Comparison of ENCODE assay signal across 23 mouse cellular contexts in genomic region chr1:21712711-21713110, GRCm38 (mm10).
DNase-seq lines count a peak whose midpoint lies in the region; ATAC-seq and TF ChIP-seq lines count a peak whose summit lies in the region.
"Had no signal": no experiment of that assay in that cellular context is flagged by ENCODE, and none has a peak within 500 bp of the region (broad histone marks: within the 10 kb centered on the region; RNA-seq: fewer than 3 reads in every experiment).

No protein-coding gene starts in this region.

- no peak overlapping the region for H3K27ac ChIP-seq in embryonic facial prominence, embryonic 11.5 days (replicated peaks; ENCODE audit: low read depth, low read length)
- no peak overlapping the region for H3K27ac ChIP-seq in embryonic facial prominence, embryonic 10.5 days (replicated peaks)
- no peak overlapping the region for H3K27ac ChIP-seq in CH12.LX (ENCODE audit: insufficient read depth, low read depth)
- no peak overlapping the region for H3K27ac ChIP-seq in lung, postnatal 0 days (ENCODE audit: low read length)

- intact Hi-C loops in heart, postnatal 10 days (cut with DNase I), result no loop called here

- no peaks in the 10 kb centered on the region for H3K79me2 ChIP-seq in CH12.LX (replicated peaks; ENCODE audit: control insufficient read depth, extremely low read depth, insufficient read depth, poor library complexity, severe bottlenecking)

- no peak overlapping the region for H3K4me3 ChIP-seq in embryonic facial prominence, embryonic 11.5 days (ENCODE audit: low read depth, low read length)
- H3K4me3 ChIP-seq in embryonic facial prominence, embryonic 10.5 days, result no peak overlapping the region
- H3K4me3 ChIP-seq in CH12.LX (replicated peaks in 1 of 3; ENCODE audit: low read depth in 2 of 3, low read length in 2 of 3, poor library complexity in 1 of 3), result no peak overlapping the region
- no peak overlapping the region for H3K4me3 ChIP-seq in lung, postnatal 0 days (ENCODE audit: low read depth, low read length)

- no peak overlapping the region for H3K9ac ChIP-seq in embryonic facial prominence, embryonic 11.5 days (replicated peaks; ENCODE audit: low read length)
- H3K9ac ChIP-seq in CH12.LX (ENCODE audit: insufficient read depth, low read depth), result no peak overlapping the region
- H3K9ac ChIP-seq in lung, postnatal 0 days (replicated peaks; ENCODE audit: low read depth), result no peak overlapping the region

- dilution Hi-C loops in CH12.LX (cut with MboI; ENCODE audit: extremely low pct_ligation_motif_present, extremely low pct_unique_long_range_greater_than_20kb, low sequenced_read_pairs), result no loop called here

- TF ChIP-seq CTCF in CH12.LX (conservative IDR thresholded peaks at IDR 0.05 in 1 of 2, IDR thresholded peaks at IDR 0.05 in 1 of 2; ENCODE audit: low read depth in 2 of 2, low read length in 2 of 2), result no peak
- TF ChIP-seq CTCF in lung, postnatal 0 days (IDR thresholded peaks at IDR 0.05), result no peak

- no peak for TF ChIP-seq RAD21 in CH12.LX (IDR thresholded peaks at IDR 0.05; ENCODE audit: low read depth, low read length)

- no peaks in the 10 kb centered on the region for H3K27me3 ChIP-seq in embryonic facial prominence, embryonic 11.5 days (ENCODE audit: control insufficient read depth, insufficient read depth, low read length)
- H3K27me3 ChIP-seq in embryonic facial prominence, embryonic 10.5 days (replicated peaks; ENCODE audit: low read depth, poor library complexity, severe bottlenecking), result no peaks in the 10 kb centered on the region
- H3K27me3 ChIP-seq in CH12.LX (replicated peaks), result no peaks in the 10 kb centered on the region
- no peaks in the 10 kb centered on the region for H3K27me3 ChIP-seq in lung, postnatal 0 days (replicated peaks; ENCODE audit: insufficient read depth, low read length)
- H3K27me3 ChIP-seq: Patski had no signal

- TF ChIP-seq POLR2A in CH12.LX (IDR thresholded peaks at IDR 0.05; ENCODE audit: low read depth, low read length), result no peak

- H3K4me2 ChIP-seq in embryonic facial prominence, embryonic 11.5 days (ENCODE audit: low read depth, low read length), result no peak overlapping the region
- H3K4me2 ChIP-seq in CH12.LX (ENCODE audit: insufficient read depth, low read depth, poor library complexity, severe bottlenecking), result no peak overlapping the region
- no peak overlapping the region for H3K4me2 ChIP-seq in lung, postnatal 0 days (replicated peaks; ENCODE audit: low read depth, low read length)

- peak; percentile 82 for TF ChIP-seq EP300 in CH12.LX (IDR thresholded peaks at IDR 0.05; ENCODE audit: low read length)
- TF ChIP-seq EP300 in lung, postnatal 0 days (IDR thresholded peaks at IDR 0.05), result no peak

- in situ Hi-C loops in CH12.LX (cut with MboI; ENCODE audit: low pct_ligation_motif_present, low pct_unique_long_range_greater_than_20kb, low sequenced_read_pairs), result no loop called here

- no peaks in the 10 kb centered on the region for H3K36me3 ChIP-seq in embryonic facial prominence, embryonic 11.5 days (replicated peaks; ENCODE audit: control insufficient read depth, insufficient read depth, low read depth, low read length)
- H3K36me3 ChIP-seq in embryonic facial prominence, embryonic 10.5 days (replicated peaks), result no peaks in the 10 kb centered on the region
- H3K36me3 ChIP-seq in CH12.LX (replicated peaks in 1 of 2; ENCODE audit: control insufficient read depth in 1 of 2, insufficient read depth in 1 of 2, low read length in 1 of 2), result no peaks in the 10 kb centered on the region
- H3K36me3 ChIP-seq in lung, postnatal 0 days (ENCODE audit: insufficient read depth, low read length), result no peaks in the 10 kb centered on the region
- H3K36me3 ChIP-seq: G1E had no signal

- 64% methylated on average over 2 of the region's 2 CpGs for WGBS in embryonic facial prominence, embryonic 11.5 days
- WGBS in embryonic facial prominence, embryonic 10.5 days, result 77% methylated on average over 2 of the region's 2 CpGs
- 60% methylated on average over 2 of the region's 2 CpGs for WGBS in lung, postnatal 0 days

- DNase-seq in embryonic facial prominence, embryonic 11.5 days (ENCODE audit: low spot score), result peak; percentile 3
- DNase-seq in embryonic facial prominence, embryonic 10.5 days (ENCODE audit: low spot score), result no peak
- peak; percentile 4 for DNase-seq in A20 (ENCODE audit: low read depth, low spot score)
- peak; percentile 24 for DNase-seq in CH12.LX (ENCODE audit: extremely low read depth)
- peak; percentile 7 for DNase-seq in forelimb bud, embryonic 11.5 days (ENCODE audit: low read depth, low spot score)
- no peak for DNase-seq in lung, postnatal 0 days (ENCODE audit: low spot score)
- DNase-seq in heart, adult 9 months (ENCODE audit: low spot score in 2 of 2), result no peak
- no peak for DNase-seq in heart, postnatal 10 days
- DNase-seq: adrenal gland, adult 2 months; adrenal gland, adult 8-10 months; adrenal gland, postnatal 10 days; adrenal gland, postnatal 14 days; adrenal gland, postnatal 25 days; adrenal gland, postnatal 36 days; B cell, adult 2 months; cerebellum, adult 11 months; cerebellum, adult 11-12 months; cerebellum, adult 18-20 months; cerebellum, adult 2 months had no signal

- no peak for ATAC-seq in embryonic facial prominence, embryonic 11.5 days (replicated peaks; ENCODE audit: insufficient number of reproducible peaks, low FRiP score, low TSS enrichment, low read depth)
- ATAC-seq in lung, postnatal 0 days, result no peak
- ATAC-seq: activated CD4-positive, CD25-positive, alpha-beta regulatory T cell, adult 4 months; CD4-positive, CD25-positive, alpha-beta regulatory T cell, adult 4 months; Patski had no signal

- H3K4me1 ChIP-seq in embryonic facial prominence, embryonic 11.5 days (ENCODE audit: control insufficient read depth, insufficient read depth, low read length), result no peaks in the 10 kb centered on the region
- no peaks in the 10 kb centered on the region for H3K4me1 ChIP-seq in embryonic facial prominence, embryonic 10.5 days
- H3K4me1 ChIP-seq in CH12.LX (ENCODE audit: control insufficient read depth in 1 of 2, insufficient read depth in 2 of 2), result no peaks in the 10 kb centered on the region
- H3K4me1 ChIP-seq in lung, postnatal 0 days (ENCODE audit: insufficient read depth, low read depth, low read length), result no peaks in the 10 kb centered on the region

- no peaks in the 10 kb centered on the region for H3K9me3 ChIP-seq in embryonic facial prominence, embryonic 11.5 days (replicated peaks; ENCODE audit: control insufficient read depth, low read length)
- H3K9me3 ChIP-seq in embryonic facial prominence, embryonic 10.5 days, result no peaks in the 10 kb centered on the region
- no peaks in the 10 kb centered on the region for H3K9me3 ChIP-seq in CH12.LX (replicated peaks; ENCODE audit: low read length)
- H3K9me3 ChIP-seq in lung, postnatal 0 days (ENCODE audit: low read length), result no peaks in the 10 kb centered on the region
- H3K9me3 ChIP-seq: G1E had no signal

TF ChIP-seq in CH12.LX, 34 proteins besides CTCF, POLR2A, EP300 and RAD21:
- TF ChIP-seq IRF4 (IDR thresholded peaks at IDR 0.05; ENCODE audit: low read depth, low read length) (peak; percentile 90), JUND (conservative IDR thresholded peaks at IDR 0.05; ENCODE audit: low read depth, low read length) (peak; percentile 76), JUN (IDR thresholded peaks at IDR 0.05; ENCODE audit: insufficient read depth, low read depth, low read length) (peak; percentile 33; the same call in 1 of the 2 replicates), SMC3 (IDR thresholded peaks at IDR 0.05; ENCODE audit: low read depth, low read length) (peak; percentile 5; the same call in 1 of the 2 replicates), NRF1 (IDR thresholded peaks at IDR 0.05; ENCODE audit: low read depth, low read length) (no peak), RCOR1 (conservative IDR thresholded peaks at IDR 0.05; ENCODE audit: low read depth, low read length) (peak; percentile 50; the same call in 1 of the 2 replicates), MXI1 (IDR thresholded peaks at IDR 0.05; ENCODE audit: low read depth, low read length) (0 out of 2 replicates have a peak, but pooled peaks have one; percentile 31), ZKSCAN1 (IDR thresholded peaks at IDR 0.05; ENCODE audit: borderline replicate concordance, low read depth, low read length) (no peak), BHLHE40 (IDR thresholded peaks at IDR 0.05; ENCODE audit: low read depth, low read length) (0 out of 2 replicates have a peak, but pooled peaks have one; percentile 52)

Comparison
In these comparisons a context has a peak if more than half of its experiments do, and no peak if none do; other contexts are left out.
1. DNase-seq: peak in embryonic facial prominence, embryonic 11.5 days (single experiment), A20 (single experiment), CH12.LX (single experiment) and forelimb bud, embryonic 11.5 days (single experiment); none in embryonic facial prominence, embryonic 10.5 days (single experiment), lung, postnatal 0 days (single experiment), heart, adult 9 months (0 of 2) and heart, postnatal 10 days (0 of 2).